Mouse (Mus musculus): ENCODE measurements around the gene Tnfrsf21.
A peak's percentile ranks its signal among the peaks of the same experiment; 100 is the strongest.

Gene Tnfrsf21

GRCm38 (mm10) chr17:43016371-43017331 lies at the start of gene Tnfrsf21:
Gene Tnfrsf21 (plus strand): TSS chr17:43016555.
- DNase-seq (ENCODE audit: low spot score): peak; percentile 92

GRCm38 (mm10) chr17:42968174-42968573 lies 48.2 kb upstream of the Tnfrsf21 start:
- no peak for DNase-seq (ENCODE audit: low spot score)

- DNase-seq (ENCODE audit: low spot score): no peak
These were observed 40.9 kb upstream of the Tnfrsf21 start for GRCm38 (mm10) chr17:42975312-42975996.

GRCm38 (mm10) chr17:42977766-42978165 lies 38.6 kb upstream of the Tnfrsf21 start:
- DNase-seq (ENCODE audit: low spot score): no peak

GRCm38 (mm10) chr17:42978345-42978744 lies 38.0 kb upstream of the Tnfrsf21 start:
- DNase-seq (ENCODE audit: low spot score): no peak

- DNase-seq (ENCODE audit: low spot score): peak; percentile 48
These were observed 34.5 kb upstream of the Tnfrsf21 start for GRCm38 (mm10) chr17:42981806-42982205.

- no peak for DNase-seq (ENCODE audit: low spot score)
These were observed 33.8 kb upstream of the Tnfrsf21 start for GRCm38 (mm10) chr17:42982568-42982967.

GRCm38 (mm10) chr17:42985837-42986589 lies 30.3 kb upstream of the Tnfrsf21 start:
- no peak for DNase-seq (ENCODE audit: low spot score)

- DNase-seq (ENCODE audit: low spot score): no peak
These were observed 28.7 kb upstream of the Tnfrsf21 start for GRCm38 (mm10) chr17:42987692-42988091.

- DNase-seq (ENCODE audit: low spot score): no peak
These were observed 26.4 kb upstream of the Tnfrsf21 start for GRCm38 (mm10) chr17:42989981-42990380.

- DNase-seq (ENCODE audit: low spot score): no peak
These were observed 25.2 kb upstream of the Tnfrsf21 start for GRCm38 (mm10) chr17:42991112-42991511.

- no peak for DNase-seq (ENCODE audit: low spot score)
These were observed 16.8 kb upstream of the Tnfrsf21 start for GRCm38 (mm10) chr17:42999446-42999977.

GRCm38 (mm10) chr17:43000598-43000997 lies 15.8 kb upstream of the Tnfrsf21 start:
- DNase-seq (ENCODE audit: low spot score): no peak

- DNase-seq (ENCODE audit: low spot score): peak; percentile 19
These were observed 3.6 kb upstream of the Tnfrsf21 start for GRCm38 (mm10) chr17:43012718-43013117.

- DNase-seq (ENCODE audit: low spot score): peak; percentile 49
These were observed 1.1 kb downstream of the Tnfrsf21 start for GRCm38 (mm10) chr17:43017341-43018052.

- no peak for DNase-seq (ENCODE audit: low spot score)
These were observed 1.7 kb downstream of the Tnfrsf21 start for GRCm38 (mm10) chr17:43018071-43018470.

- no peak for DNase-seq (ENCODE audit: low spot score)
These were observed 3.3 kb downstream of the Tnfrsf21 start for GRCm38 (mm10) chr17:43019660-43020059.

GRCm38 (mm10) chr17:43021017-43021416 lies 4.7 kb downstream of the Tnfrsf21 start:
- DNase-seq (ENCODE audit: low spot score): no peak

GRCm38 (mm10) chr17:43022056-43022455 lies 5.7 kb downstream of the Tnfrsf21 start:
- no peak for DNase-seq (ENCODE audit: low spot score)

GRCm38 (mm10) chr17:43023637-43024217 lies 7.4 kb downstream of the Tnfrsf21 start:
- DNase-seq (ENCODE audit: low spot score): no peak

GRCm38 (mm10) chr17:43024531-43024930 lies 8.2 kb downstream of the Tnfrsf21 start:
- no peak for DNase-seq (ENCODE audit: low spot score)
